Mouse (Mus musculus) macrophage (primary cell): ENCODE measurements around the gene Dnhd1. TPM values are rescaled to one million over a fixed set of nuclear protein-coding genes. Genes with fewer than 3 reads are reported as not detected.

Source experiments
- H3K27ac ChIP-seq: fragments of 350-480 bp; formaldehyde crosslinking; 2 replicates; pipeline ENCODE4 v1.9.0; 2021
- H3K36me3 ChIP-seq: fragments of 350-480 bp; formaldehyde crosslinking; 2 replicates; pipeline ENCODE4 v1.9.0; 2021; ENCODE audit errors: inconsistent target
- H3K4me3 ChIP-seq: fragments of 350-480 bp; formaldehyde crosslinking; 2 replicates; pipeline ENCODE4 v1.9.0; 2021; ENCODE audit errors: inconsistent target
- H3K79me2 ChIP-seq: fragments of 350-480 bp; formaldehyde crosslinking; 2 replicates; pipeline ENCODE4 v1.9.0; 2021; ENCODE audit errors: inconsistent target
- WGBS: methylation state at CpG from one replicate; pipeline ENCODE4 v1.1.7; 2026; ENCODE audit warnings: inconsistent platforms; ENCODE audit not compliant: missing documents; 5-methylcytosine and 5-hydroxymethylcytosine counted together
- polyA plus RNA-seq: library from polyadenylated mRNA; stranded (reverse); fragments of 250-400 nt; gene quantifications from 3 replicates; pipeline ENCODE4 v1.2.4, GENCODE M21; 2018; ENCODE audit warnings: inconsistent platforms

Gene Dnhd1
- polyA plus RNA-seq, 1 experiment from 2014 or later = 0.80 TPM

GRCm38 (mm10) chr7:105633127-105633800 lies 17.4 kb upstream of the Dnhd1 start, which contains the start of gene Trim3:
Trim3 (minus strand) TSS chr7:105633571.
- Histone ChIP-seq H3K36me3 (peaks cover 11% of the 10 kb centered on the region), H3K27ac (0 out of 2 replicates have a peak within 1 kb of the TSS, but pooled peaks have one; percentile 17), H3K79me2 (peaks cover 34% of the 10 kb centered on the region), H3K4me3 (peak within 1 kb of the TSS; percentile 63)
- WGBS = 1% methylated on average over 59 of the region's 71 CpGs

GRCm38 (mm10) chr7:105633801-105634135 lies 16.9 kb upstream of the Dnhd1 start:
- Histone ChIP-seq H3K4me3 (peak overlapping the region; percentile 45), H3K36me3 (peaks cover 11% of the 10 kb centered on the region), H3K27ac (0 out of 2 replicates have a peak overlapping the region, but pooled peaks have one; percentile 17), H3K79me2 (peaks cover 30% of the 10 kb centered on the region)
- WGBS = 5% methylated on average over 10 of the region's 10 CpGs

GRCm38 (mm10) chr7:105634272-105634920 lies 16.2 kb upstream of the Dnhd1 start:
- Histone ChIP-seq H3K27ac (no peak overlapping the region), H3K4me3 (no peak overlapping the region), H3K36me3 (peaks cover 11% of the 10 kb centered on the region), H3K79me2 (peaks cover 33% of the 10 kb centered on the region)
- WGBS = 68% methylated on average over 9 of the region's 9 CpGs

GRCm38 (mm10) chr7:105635726-105636125 lies 14.9 kb upstream of the Dnhd1 start:
- H3K27ac ChIP-seq = no peak overlapping the region
- H3K4me3 ChIP-seq = no peak overlapping the region
- 92% methylated on average over 2 of the region's 2 CpGs for WGBS
- peaks cover 11% of the 10 kb centered on the region for H3K36me3 ChIP-seq
- peaks cover 34% of the 10 kb centered on the region for H3K79me2 ChIP-seq

GRCm38 (mm10) chr7:105638776-105639175 lies 11.9 kb upstream of the Dnhd1 start:
- no peak overlapping the region for H3K4me3 ChIP-seq
- WGBS = 93% methylated on average over 6 of the region's 6 CpGs
- H3K36me3 ChIP-seq = peaks cover 18% of the 10 kb centered on the region
- no peak overlapping the region for H3K27ac ChIP-seq
- H3K79me2 ChIP-seq = peaks cover 27% of the 10 kb centered on the region; the same call in 1 of the 2 replicates

GRCm38 (mm10) chr7:105639304-105639703 lies 11.3 kb upstream of the Dnhd1 start:
- Histone ChIP-seq H3K4me3 (peak overlapping the region; percentile 69), H3K79me2 (peaks cover 30% of the 10 kb centered on the region; the same call in 1 of the 2 replicates), H3K36me3 (peaks cover 19% of the 10 kb centered on the region), H3K27ac (no peak overlapping the region)
- WGBS = 90% methylated on average over 9 of the region's 9 CpGs

GRCm38 (mm10) chr7:105639756-105640155 lies 10.9 kb upstream of the Dnhd1 start, which contains the start of gene Timm10b:
Timm10b (plus strand) TSS chr7:105640056.
- WGBS = 0% methylated on average over 2 of the region's 2 CpGs
- Histone ChIP-seq H3K36me3 (peaks cover 22% of the 10 kb centered on the region), H3K4me3 (peak within 1 kb of the TSS; percentile 69), H3K27ac (peak within 1 kb of the TSS; percentile 93), H3K79me2 (peaks cover 30% of the 10 kb centered on the region; the same call in 1 of the 2 replicates)

GRCm38 (mm10) chr7:105640233-105640893 lies 10.3 kb upstream of the Dnhd1 start, which contains the start of the genes Arfip2 and Gm45799:
Arfip2 (minus strand) TSS chr7:105640416.
Gm45799 (plus strand) TSS chr7:105640552.
- peak within 1 kb of the TSS; percentile 93 for H3K27ac ChIP-seq
- H3K79me2 ChIP-seq = peaks cover 30% of the 10 kb centered on the region; the same call in 1 of the 2 replicates
- peaks cover 28% of the 10 kb centered on the region for H3K36me3 ChIP-seq
- H3K4me3 ChIP-seq = peak within 1 kb of the TSS; percentile 69
- WGBS = under 1% methylated on average over 44 of the region's 45 CpGs

GRCm38 (mm10) chr7:105640894-105641255 lies 9.8 kb upstream of the Dnhd1 start:
- Histone ChIP-seq H3K36me3 (peaks cover 33% of the 10 kb centered on the region), H3K27ac (peak overlapping the region; percentile 93), H3K4me3 (peak overlapping the region; percentile 69), H3K79me2 (peaks cover 30% of the 10 kb centered on the region; the same call in 1 of the 2 replicates)
- 2% methylated on average over 17 of the region's 18 CpGs for WGBS

GRCm38 (mm10) chr7:105641936-105642335 lies 8.7 kb upstream of the Dnhd1 start:
- H3K27ac ChIP-seq = peak overlapping the region; percentile 93
- H3K79me2 ChIP-seq = peaks cover 30% of the 10 kb centered on the region; the same call in 1 of the 2 replicates
- H3K4me3 ChIP-seq = peak overlapping the region; percentile 69; the same call in 1 of the 2 replicates
- 28% methylated on average over 3 of the region's 3 CpGs for WGBS
- H3K36me3 ChIP-seq = peaks cover 30% of the 10 kb centered on the region

GRCm38 (mm10) chr7:105685541-105686197 lies 35.0 kb downstream of the Dnhd1 start:
- Histone ChIP-seq H3K27ac (no peak overlapping the region), H3K4me3 (no peak overlapping the region), H3K79me2 (no peaks in the 10 kb centered on the region), H3K36me3 (no peaks in the 10 kb centered on the region)
- 63% methylated on average over 13 of the region's 13 CpGs for WGBS

- no peaks in the 10 kb centered on the region for H3K36me3 ChIP-seq
- no peak overlapping the region for H3K4me3 ChIP-seq
- H3K27ac ChIP-seq = no peak overlapping the region
- 0% methylated on average over 1 of the region's 1 CpGs for WGBS
- H3K79me2 ChIP-seq = no peaks in the 10 kb centered on the region
Measured at GRCm38 (mm10) chr7:105690875-105691274, 40.2 kb downstream of the Dnhd1 start.

GRCm38 (mm10) chr7:105703184-105703583 lies 52.6 kb downstream of the Dnhd1 start:
- H3K79me2 ChIP-seq = no peaks in the 10 kb centered on the region
- H3K27ac ChIP-seq = no peak overlapping the region
- no peak overlapping the region for H3K4me3 ChIP-seq
- H3K36me3 ChIP-seq = no peaks in the 10 kb centered on the region
- 93% methylated on average over 16 of the region's 16 CpGs for WGBS

- no peak overlapping the region for H3K27ac ChIP-seq
- H3K36me3 ChIP-seq = no peaks in the 10 kb centered on the region
- H3K4me3 ChIP-seq = no peak overlapping the region
- 93% methylated on average over 4 of the region's 4 CpGs for WGBS
- H3K79me2 ChIP-seq = no peaks in the 10 kb centered on the region
Measured at GRCm38 (mm10) chr7:105703816-105704215, 53.2 kb downstream of the Dnhd1 start.
